Mouse (Mus musculus): Measurements from ENCODE around the gene Gm28051. TPM values are rescaled to one million over a fixed set of nuclear protein-coding genes. Genes with fewer than 3 reads are reported as not detected.

Gene Gm28051
- total and polyA plus RNA-seq, 3 experiments, result not detected

DNA sequence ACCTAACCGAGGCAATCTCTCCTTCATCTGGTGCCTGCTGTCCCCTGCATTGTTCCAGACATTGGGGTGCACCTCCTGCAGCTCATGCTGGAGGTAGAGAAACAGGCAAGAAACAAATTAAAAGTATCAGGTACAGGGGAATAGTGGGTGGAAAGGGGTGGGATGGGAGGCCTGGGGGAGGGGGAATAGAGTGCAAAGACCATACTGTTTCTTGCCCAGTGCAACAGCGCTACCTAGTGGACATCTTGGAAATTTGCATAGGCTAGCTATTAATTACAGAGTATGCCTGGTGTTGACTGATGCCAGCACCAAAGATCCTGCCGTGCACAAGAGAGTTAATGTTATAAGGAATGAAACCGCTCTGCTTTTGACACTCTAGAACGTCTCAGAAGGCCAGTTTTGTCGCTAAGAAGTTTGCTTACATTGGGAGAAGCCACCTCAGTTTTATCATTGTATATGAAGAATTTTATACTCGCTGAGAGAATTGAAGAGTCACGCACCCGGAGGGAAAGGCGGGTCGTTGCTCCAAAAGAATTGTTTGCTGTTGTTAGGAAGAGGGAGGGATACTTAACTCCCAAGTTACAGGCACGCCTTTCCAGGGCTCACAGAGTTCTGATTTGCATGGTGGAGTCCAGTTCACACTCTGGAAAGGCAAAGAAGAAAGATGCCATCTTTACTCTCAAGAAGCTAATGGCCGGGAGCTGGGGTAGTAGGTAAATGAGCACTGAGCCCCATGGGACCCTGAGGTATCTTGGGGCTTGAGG is 37.8 kb downstream of the Gm28051 start (continued):
- TF ChIP-seq MAFK (IDR thresholded peaks at IDR 0.05; ENCODE audit: insufficient replicate concordance, low read length) (peak; percentile 58; the same call in 1 of the 2 replicates), NRF1 (IDR thresholded peaks at IDR 0.05; ENCODE audit: low read depth, low read length) (no peak), BHLHE40 (IDR thresholded peaks at IDR 0.05; ENCODE audit: low read depth, low read length) (no peak), USF1 (IDR thresholded peaks at IDR 0.05; ENCODE audit: low read depth, low read length) (no peak)

DNA sequence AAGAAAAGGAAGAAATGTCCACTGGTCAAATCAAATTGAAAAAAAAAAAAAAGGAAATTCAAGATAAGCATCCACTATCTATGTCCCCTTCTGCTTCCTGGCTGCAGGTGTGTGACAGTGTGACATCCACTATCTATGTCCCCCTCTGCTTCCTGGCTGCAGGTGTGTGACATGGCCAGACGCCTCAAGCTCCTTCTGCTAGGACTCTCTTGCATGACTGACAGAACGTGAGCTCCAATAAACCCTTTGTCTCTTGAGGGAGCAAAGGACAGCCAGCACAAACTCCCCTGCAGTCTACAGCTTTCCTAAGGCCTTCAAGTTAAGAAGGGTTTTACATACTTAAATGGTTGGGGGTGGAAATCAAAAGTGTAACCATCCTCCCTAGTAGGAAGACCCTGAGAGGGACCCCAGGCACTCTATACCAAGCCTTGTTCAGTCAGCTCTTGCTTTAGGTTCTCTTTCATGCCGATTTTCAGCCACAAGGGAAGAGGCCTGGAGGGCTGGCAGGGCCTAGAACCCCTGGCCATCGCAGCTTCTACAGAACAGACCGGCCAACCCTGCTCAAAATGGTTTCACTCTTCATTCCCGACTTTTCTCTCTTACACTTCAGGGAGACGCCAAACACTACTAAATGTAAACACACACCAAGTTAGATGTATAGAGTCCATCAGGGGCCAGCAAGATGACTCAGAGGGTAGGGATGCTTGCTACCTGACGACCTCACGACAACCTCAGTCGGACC is 42.7 kb downstream of the Gm28051 start:
- Histone ChIP-seq H3K4me3 (replicated peaks in 1 of 3; ENCODE audit: low read depth in 2 of 3, low read length in 2 of 3, poor library complexity in 1 of 3) (no peak overlapping the region), H3K27ac (ENCODE audit: insufficient read depth, low read depth) (no peak overlapping the region), H3K9me3 (replicated peaks; ENCODE audit: low read length) (no peaks in the 10 kb centered on the region), H3K79me2 (replicated peaks; ENCODE audit: control insufficient read depth, extremely low read depth, insufficient read depth, poor library complexity, severe bottlenecking) (no peaks in the 10 kb centered on the region), H3K9ac (ENCODE audit: insufficient read depth, low read depth) (no peak overlapping the region), H3K4me2 (ENCODE audit: insufficient read depth, low read depth, poor library complexity, severe bottlenecking) (no peak overlapping the region), H3K36me3 (replicated peaks in 1 of 2; ENCODE audit: control insufficient read depth in 1 of 2, insufficient read depth in 1 of 2, low read length in 1 of 2) (no peaks in the 10 kb centered on the region), H3K4me1 (ENCODE audit: control insufficient read depth in 1 of 2, insufficient read depth in 2 of 2) (peaks cover 0 to 2% of the 10 kb centered on the region in 2 experiments; a peak in 1 of 4 replicates), H3K27me3 (replicated peaks) (no peaks in the 10 kb centered on the region)
- in situ Hi-C loops (cut with MboI; ENCODE audit: low pct_ligation_motif_present, low pct_unique_long_range_greater_than_20kb, low sequenced_read_pairs), result no loop called here
- dilution Hi-C loops (cut with MboI; ENCODE audit: extremely low pct_ligation_motif_present, extremely low pct_unique_long_range_greater_than_20kb, low sequenced_read_pairs), result no loop called here
- DNase-seq (ENCODE audit: extremely low read depth), result no peak
- TF ChIP-seq ZC3H11A (IDR thresholded peaks at IDR 0.05; ENCODE audit: low read depth, low read length) (no peak), TCF12 (IDR thresholded peaks at IDR 0.05; ENCODE audit: low read depth, low read length) (no peak), SMC3 (IDR thresholded peaks at IDR 0.05; ENCODE audit: low read depth, low read length) (no peak)

GRCm38 (mm10) chr12:102714116-102714515 is 43.4 kb downstream of the Gm28051 start:
- H3K79me2 ChIP-seq (replicated peaks; ENCODE audit: control insufficient read depth, extremely low read depth, insufficient read depth, poor library complexity, severe bottlenecking), result no peaks in the 10 kb centered on the region
- H3K27me3 ChIP-seq (replicated peaks), result no peaks in the 10 kb centered on the region
- no peak overlapping the region for H3K4me2 ChIP-seq (ENCODE audit: insufficient read depth, low read depth, poor library complexity, severe bottlenecking)
- H3K9me3 ChIP-seq (replicated peaks; ENCODE audit: low read length), result no peaks in the 10 kb centered on the region
- no peak for DNase-seq (ENCODE audit: extremely low read depth)
- dilution Hi-C loops (cut with MboI; ENCODE audit: extremely low pct_ligation_motif_present, extremely low pct_unique_long_range_greater_than_20kb, low sequenced_read_pairs), result no loop called here
- in situ Hi-C loops (cut with MboI; ENCODE audit: low pct_ligation_motif_present, low pct_unique_long_range_greater_than_20kb, low sequenced_read_pairs), result no loop called here
- H3K9ac ChIP-seq (ENCODE audit: insufficient read depth, low read depth), result no peak overlapping the region
- no peaks in the 10 kb centered on the region for H3K4me1 ChIP-seq (ENCODE audit: control insufficient read depth in 1 of 2, insufficient read depth in 2 of 2)
- no peaks in the 10 kb centered on the region for H3K36me3 ChIP-seq (replicated peaks in 1 of 2; ENCODE audit: control insufficient read depth in 1 of 2, insufficient read depth in 1 of 2, low read length in 1 of 2)
- H3K27ac ChIP-seq (ENCODE audit: insufficient read depth, low read depth), result no peak overlapping the region
- TF ChIP-seq PAX5 (IDR thresholded peaks at IDR 0.05; ENCODE audit: low read length) (no peak), EP300 (IDR thresholded peaks at IDR 0.05; ENCODE audit: low read length) (no peak), MYC (IDR thresholded peaks at IDR 0.05; ENCODE audit: low read depth, low read length) (no peak)
- no peak overlapping the region for H3K4me3 ChIP-seq (replicated peaks in 1 of 3; ENCODE audit: low read depth in 2 of 3, low read length in 2 of 3, poor library complexity in 1 of 3)
